Mouse (Mus musculus): ENCODE results near the gene Zfp58. TPM values are rescaled to one million over a fixed set of nuclear protein-coding genes. Genes with fewer than 3 reads are reported as not detected.

Zfp58 gene
- 14.4 and 15.6 TPM in 2 replicates for polyA plus RNA-seq (2015; fragmentation: Nextera tagmentation; extraction: Ambion mirVana)

DNA sequence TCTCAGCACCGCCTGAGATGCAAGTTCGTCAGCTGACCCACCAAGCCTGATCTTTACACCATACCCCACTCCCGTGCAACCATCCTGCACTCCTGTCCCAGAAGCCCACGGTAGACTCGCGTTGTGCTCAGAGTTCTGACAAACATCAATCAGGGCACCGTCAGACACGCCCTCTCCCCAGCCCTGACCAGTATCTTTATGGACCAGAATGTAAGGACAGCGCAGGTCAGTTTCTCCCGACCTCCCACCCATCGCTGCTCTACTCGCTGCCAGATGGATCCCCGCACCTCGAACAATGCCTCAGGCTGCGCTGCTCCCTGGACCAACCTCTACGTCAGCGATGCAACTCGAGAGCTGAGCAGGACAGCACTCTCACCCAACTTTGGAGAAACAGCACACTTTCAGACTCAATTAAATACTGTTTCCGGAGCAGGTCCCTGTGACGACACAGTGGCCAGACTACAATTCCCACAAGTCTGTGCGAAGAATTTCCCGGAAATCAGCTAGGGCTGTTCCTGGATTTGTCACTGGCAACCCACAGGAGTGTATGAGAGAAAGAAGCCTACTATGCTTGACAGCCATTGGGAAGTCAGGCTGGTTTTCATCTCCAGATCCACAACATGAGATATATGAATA is at the start of gene Zfp58:
Gene Zfp58 (minus strand): TSS at position 472 of the 636 bp plus-strand sequence.
- Histone ChIP-seq H3K27me3 (no peaks in the 10 kb centered on the region), H3K9ac (peak within 1 kb of the TSS; percentile 66), H3K4me2 (replicated peaks) (peak within 1 kb of the TSS; percentile 69), H3K27ac (replicated peaks) (peak within 1 kb of the TSS; percentile 66), H3K36me3 (peaks cover 10% of the 10 kb centered on the region), H3K9me3 (replicated peaks) (0 out of 2 replicates have a peak, but pooled peaks cover 1% of the 10 kb centered on the region), H3K4me3 (replicated peaks) (peak within 1 kb of the TSS; percentile 81), H3K4me1 (peaks cover 6% of the 10 kb centered on the region)
- ATAC-seq (ENCODE audit: insufficient number of reproducible peaks, low FRiP score, low TSS enrichment, low read depth): peak; percentile 88
- under 1% methylated on average over 22 of the region's 22 CpGs for WGBS

DNA sequence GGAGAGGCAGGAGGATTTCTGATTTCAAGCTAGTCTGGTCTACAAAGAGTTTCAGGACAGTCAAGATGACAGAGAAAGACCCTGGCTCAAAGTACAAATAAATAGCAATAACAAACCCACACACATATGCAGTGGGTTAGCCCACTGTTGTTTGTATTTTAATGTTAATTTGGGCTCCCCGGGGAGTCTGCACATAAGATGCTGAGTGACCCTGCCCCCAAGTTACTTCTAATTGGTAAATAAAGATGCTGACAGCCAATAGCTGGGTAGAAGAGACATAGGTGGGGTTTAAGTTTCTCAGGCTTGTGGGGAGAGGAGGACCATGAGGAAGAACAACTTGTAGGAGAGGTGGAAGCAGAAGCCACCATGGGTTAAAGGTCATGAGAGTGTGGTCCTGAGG is 45.6 kb upstream of the Zfp58 start:
- Histone ChIP-seq H3K27me3 (no peaks in the 10 kb centered on the region), H3K4me3 (replicated peaks) (no peak overlapping the region), H3K4me1 (no peaks in the 10 kb centered on the region), H3K36me3 (peaks cover 45% of the 10 kb centered on the region), H3K27ac (replicated peaks) (no peak overlapping the region), H3K4me2 (replicated peaks) (no peak overlapping the region), H3K9me3 (replicated peaks) (0 out of 2 replicates have a peak, but pooled peaks cover 6% of the 10 kb centered on the region), H3K9ac (no peak overlapping the region)
- ATAC-seq (ENCODE audit: insufficient number of reproducible peaks, low FRiP score, low TSS enrichment, low read depth): no peak
- 79% methylated on average over 1 of the region's 1 CpGs for WGBS

GRCm38 (mm10) chr13:67527049-67527730 is 26.8 kb upstream of the Zfp58 start:
- H3K4me3 ChIP-seq (replicated peaks): no peak overlapping the region
- H3K27ac ChIP-seq (replicated peaks): no peak overlapping the region
- H3K4me2 ChIP-seq (replicated peaks): no peak overlapping the region
- no peak overlapping the region for H3K9ac ChIP-seq
- WGBS: 73% methylated on average over 3 of the region's 3 CpGs
- ATAC-seq (ENCODE audit: insufficient number of reproducible peaks, low FRiP score, low TSS enrichment, low read depth): no peak
- H3K9me3 ChIP-seq (replicated peaks): no peaks in the 10 kb centered on the region
- no peaks in the 10 kb centered on the region for H3K36me3 ChIP-seq
- no peaks in the 10 kb centered on the region for H3K27me3 ChIP-seq
- peaks cover 6% of the 10 kb centered on the region for H3K4me1 ChIP-seq

DNA sequence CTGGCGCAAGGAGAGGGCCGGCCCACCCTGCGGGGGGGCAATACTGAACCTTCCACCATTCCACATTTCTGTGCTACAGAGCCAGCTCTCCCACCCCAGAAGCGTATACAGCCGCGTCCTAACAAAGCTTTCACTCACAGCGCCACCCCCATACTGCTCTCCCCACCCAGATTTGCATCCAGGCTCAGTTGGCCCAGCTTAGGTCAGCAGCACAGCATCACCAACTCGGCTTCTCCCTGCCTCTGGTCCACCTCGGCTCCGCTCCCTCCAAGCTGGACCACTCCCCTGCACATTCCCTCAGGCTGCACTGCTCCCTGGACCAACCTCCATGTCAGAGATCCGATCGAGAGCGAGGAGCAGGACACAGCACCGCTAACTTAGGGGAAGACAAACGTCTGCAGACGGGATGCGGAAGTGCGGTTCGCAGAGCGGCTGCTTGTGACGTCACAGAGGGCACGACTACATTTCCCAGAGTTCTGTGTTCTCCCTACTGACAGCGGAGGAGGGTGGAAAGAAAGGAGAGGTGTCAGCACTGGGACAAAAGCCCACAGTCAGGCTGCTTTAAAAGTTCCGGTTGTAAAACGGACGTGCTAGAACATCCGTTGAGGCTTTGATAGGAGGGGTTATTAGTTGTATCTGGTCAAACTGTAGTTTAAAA is 25.5 kb upstream of the Zfp58 start, which contains the start of the genes Gm26965 and Zfp87:
Gene Gm26965 (minus strand): TSS at position 399 of the 658 bp plus-strand sequence.
Gene Zfp87 (minus strand): TSS at position 425 of the 658 bp plus-strand sequence.
- Histone ChIP-seq H3K4me2 (replicated peaks) (peak within 1 kb of the TSS; percentile 78), H3K4me3 (replicated peaks) (peak within 1 kb of the TSS; percentile 92), H3K36me3 (peaks cover 7% of the 10 kb centered on the region), H3K9ac (peak within 1 kb of the TSS; percentile 79), H3K9me3 (replicated peaks) (no peaks in the 10 kb centered on the region), H3K27me3 (no peaks in the 10 kb centered on the region), H3K27ac (replicated peaks) (peak within 1 kb of the TSS; percentile 81), H3K4me1 (peaks cover 6% of the 10 kb centered on the region)
- peak; percentile 97 for ATAC-seq (ENCODE audit: insufficient number of reproducible peaks, low FRiP score, low TSS enrichment, low read depth)
- WGBS: under 1% methylated on average over 27 of the region's 27 CpGs

- H3K27ac ChIP-seq (replicated peaks): no peak overlapping the region
- no peaks in the 10 kb centered on the region for H3K9me3 ChIP-seq (replicated peaks)
- no peak overlapping the region for H3K9ac ChIP-seq
- 0 out of 2 replicates have a peak, but pooled peaks cover 3% of the 10 kb centered on the region for H3K36me3 ChIP-seq
- H3K4me1 ChIP-seq: peaks cover 6% of the 10 kb centered on the region
- H3K4me3 ChIP-seq (replicated peaks): no peak overlapping the region
- H3K27me3 ChIP-seq: no peaks in the 10 kb centered on the region
- ATAC-seq (ENCODE audit: insufficient number of reproducible peaks, low FRiP score, low TSS enrichment, low read depth): no peak
- 78% methylated on average over 1 of the region's 1 CpGs for WGBS
- H3K4me2 ChIP-seq (replicated peaks): peak overlapping the region; percentile 69; the same call in 1 of the 2 replicates
Measured at GRCm38 (mm10) chr13:67500908-67501307, 553 bp upstream of the Zfp58 start.

DNA sequence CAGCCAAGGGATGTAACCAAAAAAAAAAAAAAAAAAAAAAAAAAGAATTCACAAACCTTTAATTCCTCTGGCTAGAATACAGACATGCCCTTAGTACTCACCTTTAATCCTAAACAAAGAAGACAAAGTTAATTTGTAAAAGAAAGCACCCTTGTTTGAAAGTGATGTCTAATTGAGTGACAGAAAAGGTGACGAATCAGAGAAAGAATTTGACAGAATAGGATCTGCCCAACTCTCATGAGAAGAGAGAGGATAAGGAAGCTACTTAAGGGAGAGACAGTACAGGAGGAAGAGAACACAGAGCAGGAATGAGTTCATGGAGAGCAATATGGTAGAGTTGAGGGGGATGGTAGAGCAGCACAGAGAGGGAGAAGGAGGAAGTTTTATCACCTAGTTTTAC is 4.7 kb downstream of the Zfp58 start:
- 94% methylated on average over 1 of the region's 1 CpGs for WGBS
- H3K4me3 ChIP-seq (replicated peaks): no peak overlapping the region

DNA sequence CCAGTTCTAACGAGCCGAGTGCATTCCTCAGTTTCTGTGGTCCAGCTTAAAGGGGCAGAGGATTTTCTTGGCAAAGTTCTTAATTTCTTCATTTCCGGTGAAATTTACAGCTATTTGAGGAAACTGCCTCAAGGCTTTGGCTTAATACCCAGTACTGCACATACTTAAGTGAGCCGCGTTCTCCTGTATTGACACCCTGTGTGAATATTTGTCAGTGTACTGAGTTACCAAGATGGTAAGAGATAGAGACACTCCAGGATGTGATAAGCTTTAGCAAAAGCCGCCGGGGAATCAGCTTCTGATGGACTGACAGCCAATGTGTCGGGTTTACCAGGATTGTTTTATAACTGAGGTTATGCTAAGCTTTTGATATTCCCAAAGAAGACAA is 15.9 kb downstream of the Zfp58 start:
- peak overlapping the region; percentile 55 for H3K4me2 ChIP-seq (replicated peaks)
- H3K4me1 ChIP-seq: peaks cover 4% of the 10 kb centered on the region
- H3K9me3 ChIP-seq (replicated peaks): no peaks in the 10 kb centered on the region
- H3K9ac ChIP-seq: peak overlapping the region; percentile 55; the same call in 1 of the 2 replicates
- ATAC-seq (ENCODE audit: insufficient number of reproducible peaks, low FRiP score, low TSS enrichment, low read depth): peak; percentile 52; the same call in 1 of the 2 replicates
- no peaks in the 10 kb centered on the region for H3K27me3 ChIP-seq
- peaks cover 21% of the 10 kb centered on the region for H3K36me3 ChIP-seq
- peak overlapping the region; percentile 68 for H3K4me3 ChIP-seq (replicated peaks)
- H3K27ac ChIP-seq (replicated peaks): peak overlapping the region; percentile 58; the same call in 1 of the 2 replicates
- WGBS: 32% methylated on average over 8 of the region's 8 CpGs

More for the DNA sequence above, 4.7 kb downstream of the Zfp58 start:
- peaks cover 51% of the 10 kb centered on the region for H3K36me3 ChIP-seq
- no peak overlapping the region for H3K27ac ChIP-seq (replicated peaks)
- no peak overlapping the region for H3K9ac ChIP-seq
- no peaks in the 10 kb centered on the region for H3K27me3 ChIP-seq
- H3K4me2 ChIP-seq (replicated peaks): no peak overlapping the region
- peaks cover 35% of the 10 kb centered on the region for H3K9me3 ChIP-seq (replicated peaks)
- no peak for ATAC-seq (ENCODE audit: insufficient number of reproducible peaks, low FRiP score, low TSS enrichment, low read depth)
- H3K4me1 ChIP-seq: peaks cover 6% of the 10 kb centered on the region

DNA sequence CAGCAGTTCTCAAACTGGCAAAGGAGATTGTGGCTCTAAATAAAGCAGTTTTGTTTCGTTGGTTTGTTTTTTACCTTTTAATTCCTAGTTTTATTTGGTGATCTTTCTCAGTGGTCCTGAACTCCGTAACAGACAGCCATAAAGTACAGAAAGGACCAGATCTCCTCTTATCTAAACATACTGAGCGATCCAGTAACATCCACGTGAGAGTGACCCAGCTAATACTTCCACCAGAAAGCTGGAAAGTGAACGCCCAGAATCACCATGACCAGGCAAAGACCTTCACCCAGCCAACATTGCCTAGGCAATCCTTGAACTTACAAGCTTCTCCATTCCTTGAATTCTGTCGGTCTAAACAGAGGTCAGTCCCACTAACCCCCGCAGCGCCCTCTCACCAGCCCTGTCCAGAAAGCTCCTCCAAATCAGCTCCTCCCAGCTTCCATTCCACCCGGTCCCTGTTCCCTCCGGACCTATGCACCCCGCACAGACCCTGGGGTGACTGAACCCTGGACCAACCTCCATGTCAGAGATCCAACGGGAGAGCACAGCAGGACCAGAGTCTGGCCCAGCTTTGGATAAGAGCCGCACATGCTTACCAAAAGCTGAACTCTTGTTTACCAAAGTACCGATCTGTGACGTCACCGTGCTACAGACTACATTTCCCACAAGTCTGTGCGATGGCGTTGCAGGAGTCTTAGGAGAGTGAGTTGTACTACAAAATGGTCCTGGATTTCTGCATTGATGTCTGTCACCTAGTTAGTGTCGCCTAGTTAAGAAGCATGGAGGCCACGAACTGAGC is 16.5 kb downstream of the Zfp58 start, which contains the start of gene Zfp874b:
Gene Zfp874b (minus strand): TSS at position 634 of the 799 bp plus-strand sequence.
- Histone ChIP-seq H3K4me3 (replicated peaks) (peak within 1 kb of the TSS; percentile 68), H3K27me3 (no peaks in the 10 kb centered on the region), H3K4me2 (replicated peaks) (peak within 1 kb of the TSS; percentile 55), H3K27ac (replicated peaks) (peak within 1 kb of the TSS; percentile 58; the same call in 1 of the 2 replicates), H3K4me1 (peaks cover 4% of the 10 kb centered on the region), H3K9ac (peak within 1 kb of the TSS; percentile 55), H3K36me3 (peaks cover 16% of the 10 kb centered on the region), H3K9me3 (replicated peaks) (no peaks in the 10 kb centered on the region)
- WGBS: 5% methylated on average over 20 of the region's 20 CpGs
- peak; percentile 88 for ATAC-seq (ENCODE audit: insufficient number of reproducible peaks, low FRiP score, low TSS enrichment, low read depth)

GRCm38 (mm10) chr13:67481528-67481927 is 18.8 kb downstream of the Zfp58 start:
- peaks cover 10% of the 10 kb centered on the region for H3K36me3 ChIP-seq

GRCm38 (mm10) chr13:67469274-67469673 is 31.1 kb downstream of the Zfp58 start:
- Histone ChIP-seq H3K4me2 (replicated peaks) (no peak overlapping the region), H3K27me3 (no peaks in the 10 kb centered on the region), H3K27ac (replicated peaks) (no peak overlapping the region), H3K36me3 (peaks cover 35% of the 10 kb centered on the region), H3K9ac (no peak overlapping the region), H3K4me1 (no peaks in the 10 kb centered on the region), H3K9me3 (replicated peaks) (0 out of 2 replicates have a peak, but pooled peaks cover 5% of the 10 kb centered on the region), H3K4me3 (replicated peaks) (no peak overlapping the region)
- WGBS: 85% methylated on average over 3 of the region's 3 CpGs
- ATAC-seq (ENCODE audit: insufficient number of reproducible peaks, low FRiP score, low TSS enrichment, low read depth): no peak

More at GRCm38 (mm10) chr13:67481528-67481927, 18.8 kb downstream of the Zfp58 start:
- Histone ChIP-seq H3K27me3 (no peaks in the 10 kb centered on the region), H3K4me2 (replicated peaks) (no peak overlapping the region), H3K27ac (replicated peaks) (no peak overlapping the region), H3K9ac (no peak overlapping the region), H3K4me3 (replicated peaks) (no peak overlapping the region), H3K9me3 (replicated peaks) (no peaks in the 10 kb centered on the region), H3K4me1 (peaks cover 4% of the 10 kb centered on the region)
- no peak for ATAC-seq (ENCODE audit: insufficient number of reproducible peaks, low FRiP score, low TSS enrichment, low read depth)
- WGBS: 68% methylated on average over 4 of the region's 4 CpGs

All from embryonic facial prominence, embryonic 15.5 days (tissue).